Mouse (Mus musculus) myocyte (in vitro differentiated cells): ENCODE results near the gene Kcnq1. TPM values are rescaled to one million over a fixed set of nuclear protein-coding genes. Genes with fewer than 3 reads are reported as not detected.

Experiments used
- H3K27me3 ChIP-seq: one replicate; pipeline ENCODE4 v1.6.1; 2011; ENCODE audit not compliant: control insufficient read depth, insufficient read depth, insufficient read length
- H3K36me3 ChIP-seq: one replicate; pipeline ENCODE4 v1.6.1; 2011; ENCODE audit not compliant: control insufficient read depth, insufficient read depth
- H3K4me2 ChIP-seq: one replicate; pipeline ENCODE4 v1.6.1; 2011; ENCODE audit warnings: low read depth, control low read depth
- H3K4me3 ChIP-seq: one replicate; pipeline ENCODE4 v1.5.1; 2011; ENCODE audit warnings: mild to moderate bottlenecking, control low read depth, moderate library complexity
- H3K79me2 ChIP-seq: one replicate; pipeline ENCODE4 v1.6.1; 2011; ENCODE audit not compliant: control insufficient read depth, insufficient read depth
- H3ac ChIP-seq: one replicate; pipeline ENCODE4 v1.6.1; 2011; ENCODE audit not compliant: control insufficient read depth, insufficient read length
- CEBPB ChIP-seq: IDR thresholded peaks from 2 replicates; pipeline ENCODE4 v1.6.1; 2011; ENCODE audit warnings: mild to moderate bottlenecking, moderate library complexity; ENCODE audit not compliant: poor library complexity, insufficient read depth, severe bottlenecking
- E2F4 ChIP-seq: IDR thresholded peaks from one replicate; pipeline ENCODE4 v1.6.1; 2011; ENCODE audit warnings: mild to moderate bottlenecking, control low read depth, moderate library complexity; ENCODE audit not compliant: insufficient read depth
- MAX ChIP-seq: IDR thresholded peaks from one replicate; pipeline ENCODE4 v1.6.1; 2011; ENCODE audit warnings: low read depth, mild to moderate bottlenecking, control low read depth
- MYOD1 ChIP-seq, 3 experiments: IDR thresholded peaks; one replicate each; pipeline ENCODE4 v1.6.1; 2011; ENCODE audit warnings: control low read depth in 2 of 3, low read depth in 2 of 3, mild to moderate bottlenecking in 2 of 3, moderate library complexity in 1 of 3; ENCODE audit not compliant: insufficient read length in 2 of 3, control insufficient read depth in 1 of 3
- MYOG ChIP-seq, 3 experiments: IDR thresholded peaks; one replicate each; pipeline ENCODE4 v1.6.1; 2011; ENCODE audit warnings: control low read depth in 2 of 3, low read depth in 2 of 3, mild to moderate bottlenecking in 2 of 3; ENCODE audit not compliant: insufficient read length in 2 of 3, control insufficient read depth in 1 of 3, insufficient read depth in 1 of 3
- POLR2A ChIP-seq: IDR thresholded peaks from one replicate; pipeline ENCODE4 v1.6.1; 2011; ENCODE audit warnings: low read depth, mild to moderate bottlenecking, control low read depth, moderate library complexity; ENCODE audit not compliant: insufficient read length
- POLR2AphosphoS2 ChIP-seq: IDR thresholded peaks from one replicate; pipeline ENCODE4 v1.6.1; 2011; ENCODE audit warnings: low read depth, control low read depth; ENCODE audit not compliant: insufficient read length
- REST ChIP-seq: IDR thresholded peaks from one replicate; pipeline ENCODE4 v1.6.1; 2011; ENCODE audit warnings: mild to moderate bottlenecking, control low read depth, moderate library complexity; ENCODE audit not compliant: insufficient read depth, insufficient read length
- SRF ChIP-seq: IDR thresholded peaks from one replicate; pipeline ENCODE4 v1.6.1; 2011; ENCODE audit warnings: low read depth; ENCODE audit not compliant: control insufficient read depth, insufficient read length
- TCF12 ChIP-seq: IDR thresholded peaks from one replicate; pipeline ENCODE4 v1.6.1; 2011; ENCODE audit warnings: mild to moderate bottlenecking, control low read depth; ENCODE audit not compliant: poor library complexity, insufficient read depth, severe bottlenecking
- TCF3 ChIP-seq: IDR thresholded peaks from one replicate; pipeline ENCODE4 v1.6.1; 2011; ENCODE audit warnings: low read depth, control low read depth; ENCODE audit not compliant: insufficient read length
- USF1 ChIP-seq: IDR thresholded peaks from one replicate; pipeline ENCODE4 v1.6.1; 2011; ENCODE audit warnings: low read depth, mild to moderate bottlenecking, control low read depth, moderate library complexity
- polyA plus RNA-seq: library from polyadenylated mRNA; unstranded; fragments of >200 nt; fragmentation: generic; extraction: Trizol; gene quantifications from one replicate; pipeline ENCODE4 v1.2.1, GENCODE M21; 2012; ENCODE audit warnings: missing spikeins

The Kcnq1 gene
- polyA plus RNA-seq, 1 experiment, result 0.12 TPM

DNA sequence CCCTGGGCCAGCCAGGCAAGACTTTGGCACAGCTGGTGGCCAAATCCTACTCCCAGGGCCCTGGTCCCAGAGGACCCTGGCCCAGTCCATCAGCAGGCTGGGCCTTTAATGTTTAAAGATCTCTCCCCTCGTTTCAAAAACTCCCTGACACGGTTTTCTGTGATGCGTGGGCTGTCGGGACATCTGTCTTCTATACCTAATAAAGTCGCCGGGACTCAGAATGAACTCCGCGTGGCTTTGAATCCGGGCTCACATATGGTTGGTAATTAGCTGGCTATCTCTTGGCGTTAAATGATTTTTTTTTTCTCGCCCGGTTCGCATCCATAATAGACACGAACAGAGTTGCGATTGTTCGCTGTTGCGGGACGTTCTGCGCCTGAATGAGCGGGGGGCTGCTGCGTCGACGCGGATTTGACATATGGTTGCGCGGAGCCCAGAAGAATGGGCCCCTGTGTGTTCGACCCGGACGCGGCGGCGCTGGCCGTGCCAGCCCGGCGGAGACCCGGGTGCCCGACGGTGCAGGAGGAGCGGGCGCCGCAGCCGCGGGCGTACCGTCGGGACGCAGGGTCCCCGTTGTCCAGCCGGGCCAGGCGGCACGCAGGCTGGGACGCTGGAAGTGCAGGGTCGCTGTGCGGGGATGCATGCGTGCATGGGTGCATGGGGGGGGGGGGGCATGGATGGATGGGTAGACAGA, 338.9 kb downstream of the Kcnq1 start:
- no peaks in the 10 kb centered on the region for H3K36me3 ChIP-seq
- no peaks in the 10 kb centered on the region for H3K79me2 ChIP-seq
- H3ac ChIP-seq, result no peak overlapping the region
- TF ChIP-seq MAX (no peak), SRF (no peak), POLR2AphosphoS2 (no peak), E2F4 (no peak), TCF3 (no peak), MYOD1 (IDR thresholded peaks at IDR 0.05; ENCODE audit: control insufficient read depth in 1 of 3, insufficient read length in 2 of 3, low read depth in 2 of 3) (no peak), TCF12 (no peak), MYOG (IDR thresholded peaks at IDR 0.05; ENCODE audit: control insufficient read depth in 1 of 3, insufficient read depth in 1 of 3, insufficient read length in 2 of 3, low read depth in 2 of 3) (no peak), POLR2A (no peak), CEBPB (no peak), USF1 (no peak), REST (no peak)
- peaks cover 24% of the 10 kb centered on the region for H3K27me3 ChIP-seq
- no peak overlapping the region for H3K4me2 ChIP-seq
- H3K4me3 ChIP-seq, result no peak overlapping the region

DNA sequence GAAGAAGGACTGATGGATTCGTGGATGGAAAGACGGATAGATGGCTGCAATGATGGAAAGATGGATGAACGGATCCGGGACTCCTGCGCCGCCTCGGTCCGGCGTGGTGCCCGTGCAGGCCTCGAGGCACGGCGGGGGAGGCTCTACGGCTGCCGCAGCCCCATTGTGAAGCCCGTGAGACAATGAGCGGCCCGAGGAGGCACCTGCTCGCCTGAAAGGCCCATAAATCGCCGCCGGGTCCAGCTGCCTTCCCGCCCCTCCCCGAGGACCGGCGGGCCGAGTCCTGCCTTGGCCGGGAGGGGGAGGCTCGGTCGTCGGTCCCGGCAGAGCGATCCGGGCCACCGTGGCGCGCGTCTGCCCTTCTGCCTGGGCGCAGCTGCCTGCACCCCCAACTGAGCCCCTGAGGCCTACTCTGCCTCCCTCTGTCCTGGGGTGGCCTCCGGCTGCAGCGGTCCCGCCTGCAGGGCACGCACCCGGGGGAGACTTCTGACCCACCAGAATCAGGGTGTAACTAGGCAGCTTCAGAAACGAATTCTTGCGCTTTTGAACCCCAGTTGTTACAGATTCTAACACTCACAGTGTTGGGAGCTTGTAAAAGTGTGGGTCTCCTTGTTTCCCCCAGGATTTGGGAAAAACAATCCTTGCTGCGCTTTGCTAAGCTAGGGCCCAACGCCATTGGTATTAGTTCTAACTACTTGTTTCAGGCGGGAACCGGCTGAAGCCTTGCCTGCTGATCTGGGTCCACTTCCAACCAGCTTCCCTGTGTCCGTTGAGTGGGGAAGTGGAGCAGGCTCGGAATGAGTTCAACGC, 339.7 kb downstream of the Kcnq1 start:
- TF ChIP-seq REST, result no peak
- H3K79me2 ChIP-seq, result no peaks in the 10 kb centered on the region
- H3K4me2 ChIP-seq, result no peak overlapping the region
- no peak overlapping the region for H3K4me3 ChIP-seq
- H3K27me3 ChIP-seq, result peaks cover 21% of the 10 kb centered on the region
- H3K36me3 ChIP-seq, result no peaks in the 10 kb centered on the region
- no peak overlapping the region for H3ac ChIP-seq

DNA sequence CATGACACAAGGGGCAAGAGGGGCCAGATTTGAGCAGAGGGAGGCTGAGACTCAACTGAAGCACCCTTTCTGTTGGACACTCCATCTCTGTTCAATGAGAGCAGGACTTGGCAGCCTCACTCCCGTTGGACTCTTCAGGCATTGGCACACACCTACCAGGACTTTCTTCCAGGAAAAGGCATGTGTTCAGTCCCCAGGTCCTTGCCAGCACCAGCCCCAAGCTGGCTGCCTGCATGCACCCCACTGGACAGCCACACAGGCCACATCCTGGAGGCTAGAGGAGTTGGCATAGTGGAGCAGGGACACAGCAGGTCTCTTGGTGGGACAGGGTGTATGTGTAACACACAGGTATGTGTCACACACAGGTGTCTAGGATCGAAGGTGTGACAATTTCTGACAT, 341.0 kb downstream of the Kcnq1 start:
- H3K27me3 ChIP-seq, result peaks cover 21% of the 10 kb centered on the region
- H3K36me3 ChIP-seq, result no peaks in the 10 kb centered on the region
- H3ac ChIP-seq, result no peak overlapping the region
- H3K4me2 ChIP-seq, result no peak overlapping the region
- TF ChIP-seq POLR2A (no peak), TCF3 (no peak), E2F4 (no peak), POLR2AphosphoS2 (no peak), MAX (no peak), REST (no peak), CEBPB (no peak), MYOG (IDR thresholded peaks at IDR 0.05; ENCODE audit: control insufficient read depth in 1 of 3, insufficient read depth in 1 of 3, insufficient read length in 2 of 3, low read depth in 2 of 3) (no peak), SRF (no peak), MYOD1 (IDR thresholded peaks at IDR 0.05; ENCODE audit: control insufficient read depth in 1 of 3, insufficient read length in 2 of 3, low read depth in 2 of 3) (no peak), USF1 (no peak), TCF12 (no peak)
- no peaks in the 10 kb centered on the region for H3K79me2 ChIP-seq
- H3K4me3 ChIP-seq, result no peak overlapping the region

DNA sequence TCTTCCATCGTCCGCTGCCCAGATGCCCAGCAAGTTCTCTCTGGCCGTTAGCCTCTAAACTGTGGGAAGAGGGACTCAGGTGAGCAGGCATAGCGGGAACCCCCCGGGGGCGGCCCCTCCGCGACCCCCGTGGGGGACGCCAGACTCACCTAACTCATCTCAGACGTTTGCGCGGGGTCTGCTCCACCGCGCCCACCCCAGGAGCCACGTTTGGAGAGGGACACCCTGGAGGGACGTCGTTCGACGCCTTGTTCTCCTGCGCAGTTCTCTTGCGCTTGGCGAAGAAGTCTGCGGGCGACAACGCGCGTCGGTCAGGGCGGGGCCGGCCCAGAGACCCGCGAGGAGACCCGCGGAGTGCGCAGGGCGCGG, 352.8 kb downstream of the Kcnq1 start:
- no peak for TF ChIP-seq MYOG (IDR thresholded peaks at IDR 0.05; ENCODE audit: control insufficient read depth in 1 of 3, insufficient read depth in 1 of 3, insufficient read length in 2 of 3, low read depth in 2 of 3)
- TF ChIP-seq E2F4, result no peak
- no peak for TF ChIP-seq CEBPB
- TF ChIP-seq SRF, result no peak
- TF ChIP-seq POLR2A, result no peak
- no peak for TF ChIP-seq MAX
- no peak for TF ChIP-seq TCF12
- no peak for TF ChIP-seq REST
- no peak for TF ChIP-seq POLR2AphosphoS2
- TF ChIP-seq MYOD1 (IDR thresholded peaks at IDR 0.05; ENCODE audit: control insufficient read depth in 1 of 3, insufficient read length in 2 of 3, low read depth in 2 of 3), result no peak
- no peak for TF ChIP-seq TCF3
- no peak for TF ChIP-seq USF1
- Histone ChIP-seq H3K79me2 (no peaks in the 10 kb centered on the region), H3K4me3 (no peak overlapping the region), H3ac (no peak overlapping the region), H3K36me3 (no peaks in the 10 kb centered on the region), H3K4me2 (no peak overlapping the region), H3K27me3 (peaks cover 13% of the 10 kb centered on the region)
